Mouse (Mus musculus) gastrocnemius, postnatal 36 days (tissue): ENCODE data around the gene Dbx2. TPM values are rescaled to one million over a fixed set of nuclear protein-coding genes. Genes with fewer than 3 reads are reported as not detected.
A peak's percentile ranks its signal among the peaks of the same experiment; 100 is the strongest.

Source experiments
- DNase-seq, 2 experiments: peaks; one replicate each; pipeline ENCODE4 v3.0.0; 2022
- intact Hi-C: fragments of 180-260 bp; cut with DNase I; formaldehyde crosslinking; loops from one replicate; pipeline ENCODE4 v1.15.1; 2025
- long read RNA-seq, 2 experiments: library from polyadenylated mRNA; stranded (forward); transcript quantifications; one replicate each; pipeline ENCODE4 v2.0.0; 2021
- total RNA-seq, 2 experiments: library from RNA; stranded (reverse); gene quantifications; 2 replicates each; pipeline ENCODE4 v1.2.3; 2021

The Dbx2 gene
- total RNA-seq = not detected
- long read RNA-seq, experiment 1 = 0 reads
- long read RNA-seq, experiment 2 = 0 reads

DNA sequence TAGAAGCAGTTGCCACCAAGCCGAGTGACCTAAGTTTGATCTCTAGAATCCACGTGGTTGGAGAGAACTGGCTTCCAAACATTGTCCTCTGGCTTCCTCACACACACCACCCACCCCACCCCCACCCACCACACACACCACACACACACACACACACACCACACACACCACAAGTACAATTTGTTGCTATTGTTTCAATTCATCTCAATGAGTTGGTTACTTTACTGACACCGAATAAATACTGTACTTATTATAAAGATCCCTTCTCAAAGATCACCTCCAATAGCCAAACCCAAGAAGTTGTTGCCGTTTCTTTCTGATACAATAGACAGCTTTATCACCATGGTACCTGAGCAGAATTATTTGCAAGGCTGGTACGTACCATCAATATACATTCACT, at the start of gene Dbx2:
Gene Dbx2, minus strand, starts transcription at position 101 of the 400 bp plus-strand sequence.
- intact Hi-C loops = no loop called here
- DNase-seq = no peak

DNA sequence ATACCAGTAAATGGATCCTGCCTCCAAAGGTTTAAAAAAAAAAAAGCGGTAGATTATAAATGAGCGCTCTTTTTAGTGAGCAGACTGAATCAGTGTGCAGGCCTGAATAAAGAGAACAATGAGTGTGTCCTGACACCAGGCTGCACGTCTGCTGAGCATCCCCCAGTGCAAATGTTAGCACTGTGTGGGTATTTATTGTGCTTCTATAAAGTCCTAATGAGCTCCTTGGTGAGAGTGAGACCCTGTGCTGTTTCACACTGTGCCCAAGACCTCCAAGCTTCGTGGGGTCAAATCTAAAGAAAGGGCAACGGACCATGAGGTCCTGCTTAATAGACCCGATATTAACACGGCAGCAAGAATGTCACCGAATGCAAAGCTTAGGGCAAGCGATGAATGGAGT, 46.4 kb upstream of the Dbx2 start:
- intact Hi-C loops = no loop called here
- no peak for DNase-seq

DNA sequence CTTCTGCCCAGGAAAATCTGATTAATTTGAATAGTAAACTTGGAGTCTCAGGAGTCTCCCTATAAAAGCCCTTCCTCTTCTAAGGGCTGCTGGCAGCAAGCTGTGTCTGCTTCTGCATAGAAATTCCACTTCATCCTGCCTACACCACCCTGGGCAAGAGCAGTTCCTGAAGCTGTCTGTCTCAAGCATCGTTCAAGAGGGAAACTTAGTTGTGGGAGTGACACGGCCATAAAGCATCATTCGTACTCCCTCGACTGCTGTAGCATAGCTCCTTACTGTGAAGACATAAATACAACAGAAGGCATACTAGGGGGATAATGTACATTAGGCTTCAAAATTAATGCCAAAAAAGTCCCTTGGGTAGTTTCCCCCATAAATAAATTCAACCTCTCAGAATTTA, 45.8 kb upstream of the Dbx2 start:
- intact Hi-C loops = no loop called here
- DNase-seq = no peak

DNA sequence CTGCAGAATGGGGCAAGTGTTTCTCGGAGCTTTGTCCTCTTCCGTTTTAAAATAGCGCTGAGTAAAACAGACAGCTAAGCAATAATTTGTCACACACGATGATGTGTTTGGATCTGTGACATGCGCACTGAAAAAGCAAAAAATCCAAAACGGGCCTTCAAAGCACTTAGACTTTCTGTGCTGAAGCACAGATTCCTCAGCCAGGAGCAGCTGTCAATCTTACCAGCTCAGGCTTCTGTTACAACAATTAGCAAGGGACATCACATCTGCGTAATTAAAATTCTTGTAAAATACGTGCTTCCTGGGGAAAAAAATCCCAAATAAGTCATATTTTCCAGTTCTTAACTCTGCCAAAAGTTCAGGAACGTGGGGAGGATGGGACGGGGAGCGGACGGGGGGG, 43.6 kb upstream of the Dbx2 start:
- DNase-seq = no peak
- intact Hi-C loops = no loop called here

DNA sequence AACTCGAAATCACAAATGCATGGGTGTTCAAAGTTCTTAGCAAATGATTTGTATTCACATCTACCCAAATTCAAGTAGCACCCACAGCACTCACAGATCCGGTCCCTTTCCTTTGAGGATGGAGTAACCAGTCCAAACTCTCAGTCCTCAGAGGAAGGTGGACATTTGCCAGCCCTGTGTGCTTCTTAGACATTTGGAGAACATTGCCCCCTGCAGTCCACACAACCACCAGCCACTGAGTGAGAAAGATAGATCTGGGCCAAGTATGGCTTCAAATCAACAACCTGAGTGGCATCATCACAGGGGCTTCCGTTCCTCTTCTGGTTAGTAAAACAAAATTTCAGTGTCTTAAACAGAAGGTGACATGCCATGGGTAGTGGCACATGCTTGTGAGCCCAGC, 38.0 kb upstream of the Dbx2 start:
- intact Hi-C loops = no loop called here
- no peak for DNase-seq

DNA sequence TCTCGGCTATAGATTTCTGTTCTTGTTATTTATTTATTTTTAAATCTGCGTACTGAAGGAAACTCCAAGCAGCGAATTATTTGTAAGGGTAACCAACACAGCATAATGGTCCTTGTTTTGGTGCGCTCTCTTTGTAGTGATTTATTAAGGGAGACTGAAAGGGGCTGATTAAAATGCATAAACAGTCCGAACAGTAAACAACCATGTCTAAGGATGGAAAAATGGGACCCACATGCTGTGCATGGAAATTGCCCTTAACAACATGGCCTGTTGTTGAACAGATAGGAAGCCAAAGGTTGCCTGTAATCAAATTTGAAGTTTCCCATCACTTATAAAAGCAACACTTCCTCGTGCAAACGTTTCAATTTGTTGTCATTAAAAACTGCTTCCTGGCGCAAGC, 35.8 kb upstream of the Dbx2 start:
- intact Hi-C loops = no loop called here
- no peak for DNase-seq

DNA sequence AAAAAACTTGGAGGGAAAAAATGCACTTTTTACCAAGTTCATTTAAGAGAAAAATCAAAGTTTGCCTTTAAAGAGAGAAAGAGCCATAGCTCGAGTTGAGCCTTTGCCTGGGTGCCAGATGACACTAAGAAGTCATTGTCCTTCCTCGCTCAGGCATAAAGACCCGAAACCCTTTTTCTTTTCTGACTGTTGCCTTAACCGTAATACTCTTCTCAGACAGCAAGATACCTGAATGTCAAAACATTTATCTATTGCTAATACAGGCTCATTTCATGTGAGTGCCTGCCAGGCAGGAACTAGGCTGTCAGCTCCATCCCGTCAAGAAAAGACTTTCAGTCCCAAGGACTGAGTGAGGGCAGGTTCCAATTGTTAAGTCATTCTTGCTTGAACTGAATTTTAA, 35.4 kb upstream of the Dbx2 start:
- intact Hi-C loops = no loop called here
- no peak for DNase-seq

DNA sequence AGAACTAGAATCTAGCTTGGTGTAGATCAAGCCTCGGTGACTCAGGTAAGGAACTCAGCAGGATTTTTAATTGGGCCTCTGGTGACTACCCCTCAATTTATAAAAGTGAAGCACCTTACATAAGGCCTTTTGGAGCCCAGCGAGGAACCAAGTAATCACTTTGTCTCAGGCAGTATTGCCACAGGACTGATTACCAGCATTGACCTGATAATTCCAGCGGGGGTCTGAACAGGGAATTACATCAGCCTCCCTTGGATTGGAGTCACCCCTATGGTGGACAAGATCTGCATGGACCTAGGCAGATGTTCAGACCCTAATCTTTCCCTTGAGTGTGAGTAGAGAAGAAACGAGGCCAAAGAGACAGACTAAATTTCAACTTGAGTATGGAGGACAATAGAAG, 26.9 kb upstream of the Dbx2 start:
- no peak for DNase-seq
- intact Hi-C loops = no loop called here

DNA sequence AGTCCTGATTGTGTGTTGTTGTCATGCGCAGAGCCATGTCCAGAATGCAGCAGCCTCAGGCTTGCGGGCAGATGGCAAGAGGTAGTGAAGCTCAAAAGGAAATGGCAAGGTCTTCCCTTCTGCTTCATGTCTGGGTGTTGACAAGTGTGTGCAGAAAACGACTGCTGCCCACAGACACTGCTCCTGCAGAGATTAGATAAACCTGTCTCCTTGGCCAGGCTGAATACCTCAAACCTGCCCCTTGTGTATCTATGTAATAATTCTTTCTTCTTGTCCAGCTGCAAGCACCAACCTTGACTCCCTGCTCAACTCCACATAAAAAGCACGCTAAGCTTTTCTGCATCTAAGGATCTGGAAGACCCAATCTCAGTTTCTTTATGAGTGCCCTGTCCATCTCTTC, 19.9 kb upstream of the Dbx2 start:
- intact Hi-C loops = no loop called here
- no peak for DNase-seq

DNA sequence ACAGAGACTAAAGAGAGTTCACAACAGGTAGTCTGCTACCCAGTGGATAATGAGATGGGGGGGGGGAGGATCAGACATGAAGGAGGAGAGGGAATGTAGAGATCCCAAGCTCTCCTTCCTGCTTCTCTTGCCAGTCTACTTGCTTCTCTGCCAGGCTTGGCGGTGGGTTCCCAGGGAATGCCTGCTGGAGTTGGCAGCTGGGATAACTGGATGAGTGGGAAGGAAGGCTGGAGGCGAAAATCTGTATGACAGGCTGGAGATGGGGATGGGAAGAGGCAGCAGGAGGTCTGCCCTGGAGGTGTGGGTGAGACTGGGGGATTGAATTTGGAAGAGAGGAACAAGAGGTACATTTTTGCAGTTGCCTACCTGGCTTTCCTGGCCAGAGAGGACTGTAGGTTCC, 19.4 kb upstream of the Dbx2 start:
- intact Hi-C loops = no loop called here

DNA sequence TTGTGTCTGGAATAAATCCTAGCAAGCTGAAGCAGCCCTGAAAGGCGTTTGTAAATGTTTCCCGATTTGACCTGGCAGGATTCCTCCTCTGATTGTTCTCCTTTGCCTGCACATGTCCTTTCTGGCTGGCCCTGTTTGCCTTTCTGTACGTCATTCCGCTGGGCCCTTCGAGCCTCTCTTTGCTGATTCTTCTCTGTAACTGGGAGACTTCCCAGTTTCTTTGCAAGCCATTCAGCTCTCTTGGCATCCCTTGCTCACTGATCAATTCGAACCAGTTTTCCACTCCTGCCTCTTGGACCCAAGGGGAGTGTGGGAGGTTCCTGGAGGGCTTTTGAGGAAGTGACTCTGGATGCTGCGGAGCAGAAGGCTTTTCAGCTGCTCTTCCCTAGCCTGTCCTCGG, 11.4 kb upstream of the Dbx2 start:
- DNase-seq = peak in 1 of 2 experiments; percentile 6
- intact Hi-C loops = no loop called here

More for the DNA sequence above, 19.4 kb upstream of the Dbx2 start:
- no peak for DNase-seq

DNA sequence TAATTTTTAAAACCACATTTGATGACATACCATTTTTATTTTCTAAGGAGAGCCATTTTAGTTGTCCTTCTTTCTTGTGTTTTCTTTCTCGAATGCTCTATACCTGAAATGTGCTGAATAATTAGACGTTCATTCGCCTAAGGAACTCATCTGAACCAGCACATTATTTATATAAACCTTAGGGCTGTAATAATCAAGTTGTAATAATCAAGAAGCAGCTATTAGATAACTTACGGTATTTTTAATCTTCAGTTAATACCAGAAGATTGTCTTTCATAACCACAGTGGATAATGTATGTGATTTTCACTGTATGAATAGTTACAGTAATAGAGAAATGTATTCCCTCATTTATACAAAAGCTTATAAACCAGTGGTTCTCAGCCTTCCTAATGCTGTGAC, 9.2 kb upstream of the Dbx2 start:
- intact Hi-C loops = no loop called here
- no peak for DNase-seq

DNA sequence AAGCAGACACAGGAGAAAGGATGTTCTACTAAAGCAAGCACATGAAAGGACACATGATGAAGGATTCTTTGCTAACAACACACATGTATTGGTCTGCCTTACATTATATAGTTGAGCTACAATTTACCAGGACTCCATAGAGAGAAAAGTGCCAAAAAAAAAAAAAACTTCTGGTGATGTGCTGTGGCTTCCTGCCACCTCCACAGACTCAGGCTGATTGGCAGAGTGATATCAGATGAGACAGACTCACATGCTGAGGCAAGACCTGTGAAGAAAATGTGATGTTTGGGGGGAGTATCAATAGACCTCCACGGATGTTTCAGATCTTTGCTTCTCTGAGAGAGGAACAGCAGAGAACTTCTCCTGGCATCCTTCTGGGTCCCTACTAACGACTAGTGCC, 6.0 kb upstream of the Dbx2 start:
- no peak for DNase-seq
- intact Hi-C loops = no loop called here

DNA sequence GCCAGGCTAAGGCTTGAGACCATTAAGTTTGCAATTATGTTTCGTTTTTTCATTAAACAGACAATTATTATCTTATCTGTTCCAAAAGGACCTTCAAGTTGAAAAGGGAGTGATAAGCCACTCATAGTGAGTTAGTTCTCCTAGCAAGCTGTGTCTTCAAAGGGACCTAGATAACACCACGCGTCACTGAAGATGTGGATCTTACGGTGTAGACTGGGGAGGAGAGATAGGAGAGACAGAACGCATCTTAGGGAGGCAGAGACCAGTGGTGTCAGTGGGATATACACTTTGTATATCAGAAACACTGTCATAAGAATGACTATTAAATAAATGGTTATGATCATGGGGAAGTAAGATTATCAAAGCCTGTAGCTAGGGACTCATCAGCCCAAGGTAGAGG, 4.6 kb upstream of the Dbx2 start:
- intact Hi-C loops = no loop called here
- no peak for DNase-seq

DNA sequence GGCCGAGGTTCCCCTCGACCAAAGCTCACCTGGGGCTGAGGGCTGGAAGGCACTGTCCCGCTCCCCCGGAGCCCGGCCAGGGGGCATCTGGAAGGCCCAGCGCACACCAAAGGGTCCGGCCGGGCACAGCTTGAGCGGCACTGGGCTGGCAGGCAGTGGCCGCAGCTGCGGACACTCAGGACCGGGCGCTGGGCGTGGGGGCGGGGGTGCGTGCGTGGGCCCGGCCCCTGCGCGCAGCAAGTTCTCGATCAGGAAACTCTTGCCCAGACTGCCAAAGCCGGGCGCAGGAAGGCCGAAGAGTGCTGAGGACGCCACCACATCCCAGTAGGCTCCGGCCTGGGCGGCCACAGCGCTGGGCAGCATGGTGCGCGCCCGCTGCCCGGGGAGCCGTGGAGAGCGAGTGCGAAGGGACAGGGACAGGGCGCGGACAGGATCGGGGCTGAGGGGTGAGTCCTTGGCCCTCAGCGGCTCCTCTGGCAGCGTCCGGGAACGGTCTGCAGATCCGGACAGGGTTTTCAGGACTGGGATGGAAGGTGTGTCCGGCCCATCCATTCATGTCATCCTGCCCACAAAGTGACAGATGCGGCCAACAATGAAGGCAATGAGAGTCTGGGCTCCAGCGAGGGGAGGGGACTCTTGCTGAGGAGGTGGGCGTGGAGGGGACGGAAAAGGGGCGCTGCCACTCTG, 1.4 kb downstream of the Dbx2 start:
- DNase-seq = no peak
- intact Hi-C loops = no loop called here

DNA sequence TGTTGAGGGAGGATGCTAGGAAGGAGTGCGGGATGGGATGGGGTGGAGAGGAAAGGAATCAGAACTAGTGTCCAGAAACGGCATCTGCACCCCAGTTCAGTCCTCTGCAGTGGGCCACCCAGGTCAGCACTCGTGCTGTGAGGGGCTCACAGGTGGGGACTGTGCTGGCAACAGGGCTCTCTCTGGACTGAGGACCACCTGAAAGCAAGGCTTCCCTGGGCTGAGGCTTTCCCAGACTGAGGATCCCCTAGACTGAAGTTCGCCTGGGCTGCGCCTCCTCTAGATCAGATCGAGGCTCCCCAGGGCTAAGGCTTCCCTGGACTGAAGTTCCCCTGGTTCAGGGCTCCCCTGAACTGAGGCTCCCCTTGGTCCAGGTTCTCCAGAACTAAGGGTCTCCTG, 1.9 kb downstream of the Dbx2 start:
- DNase-seq = no peak
- intact Hi-C loops = no loop called here

DNA sequence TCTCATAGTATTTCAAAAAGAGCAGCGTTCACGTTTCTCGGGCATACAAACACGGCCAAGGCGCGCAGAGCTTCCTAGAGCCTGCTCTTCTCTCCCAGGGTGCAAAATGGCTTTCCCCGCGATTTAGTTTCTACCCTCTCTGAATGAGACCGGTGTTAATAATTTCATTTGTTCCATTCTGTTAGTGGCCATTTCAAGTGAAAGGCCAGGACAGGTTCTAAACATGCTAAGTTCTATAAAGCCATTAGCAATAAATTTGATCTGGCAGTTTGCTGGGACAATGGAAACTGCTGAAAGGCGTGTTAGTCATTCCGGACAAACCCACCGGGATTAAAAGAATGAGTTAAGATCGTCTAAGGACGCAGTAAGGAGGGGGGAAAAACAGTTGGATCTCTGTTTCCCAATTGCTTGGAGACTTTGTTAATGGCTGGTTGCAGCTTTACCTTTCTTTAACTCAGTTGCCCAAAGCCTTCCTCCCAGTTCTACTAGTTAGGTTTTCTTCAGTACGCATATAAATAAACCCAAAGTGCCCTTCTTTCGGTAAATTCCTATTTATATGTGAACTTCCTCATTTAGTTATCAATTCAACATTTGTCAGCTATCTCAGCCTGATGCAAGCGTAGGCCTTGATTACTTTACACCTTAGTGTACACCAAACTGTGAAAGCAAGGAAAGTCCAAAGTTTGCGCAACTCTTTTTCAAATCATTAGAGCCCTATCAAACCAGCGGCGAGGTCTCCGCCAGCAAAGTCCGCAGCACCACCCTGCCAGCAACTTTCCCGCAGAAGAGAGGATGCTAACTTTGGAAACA, 2.7 kb downstream of the Dbx2 start:
- intact Hi-C loops = no loop called here
- no peak for DNase-seq

DNA sequence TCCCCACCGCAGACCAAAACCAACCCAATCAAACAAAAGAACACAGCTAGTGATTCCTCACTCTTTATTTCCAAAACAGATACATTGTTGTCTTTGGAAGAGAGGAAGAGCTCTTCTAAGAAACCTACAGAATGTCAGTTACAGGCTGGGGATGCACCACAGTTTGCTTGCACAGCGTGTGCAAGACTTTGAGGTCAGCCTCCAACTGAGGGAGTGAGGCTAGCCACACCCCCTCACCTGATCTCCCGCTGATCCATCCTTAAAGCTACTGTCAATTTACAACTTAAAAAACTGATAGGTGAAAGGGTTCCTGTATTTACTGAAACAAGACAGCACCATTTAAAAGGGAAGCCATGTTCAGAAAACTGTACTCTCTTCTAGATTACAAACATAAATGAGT, 3.9 kb downstream of the Dbx2 start:
- intact Hi-C loops = no loop called here
- DNase-seq = no peak

DNA sequence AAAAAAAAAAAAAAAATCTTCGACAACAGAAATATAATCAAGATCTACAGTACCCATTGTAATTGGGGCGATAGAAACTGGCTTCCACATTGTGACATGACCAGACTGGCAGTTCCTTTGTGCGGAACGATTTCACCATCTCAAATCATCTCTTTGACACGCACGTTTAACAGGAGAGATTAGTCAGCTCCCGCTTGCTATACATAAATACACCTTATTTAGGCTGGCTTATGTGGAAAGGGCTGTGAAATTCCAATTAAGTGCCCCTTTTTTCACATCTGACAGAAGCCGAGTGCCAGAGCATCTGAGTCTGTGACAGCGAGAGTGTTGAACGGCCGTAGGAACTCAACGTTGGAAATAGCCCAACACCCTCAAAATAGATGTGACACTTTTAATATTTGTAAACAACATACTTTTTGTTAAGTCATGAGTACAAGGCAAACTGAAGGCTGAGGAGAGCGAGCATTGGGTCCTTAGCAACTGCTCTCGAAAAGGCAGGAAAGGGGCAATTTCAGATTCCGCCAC, 12.2 kb downstream of the Dbx2 start:
- no peak for DNase-seq
- intact Hi-C loops = no loop called here

DNA sequence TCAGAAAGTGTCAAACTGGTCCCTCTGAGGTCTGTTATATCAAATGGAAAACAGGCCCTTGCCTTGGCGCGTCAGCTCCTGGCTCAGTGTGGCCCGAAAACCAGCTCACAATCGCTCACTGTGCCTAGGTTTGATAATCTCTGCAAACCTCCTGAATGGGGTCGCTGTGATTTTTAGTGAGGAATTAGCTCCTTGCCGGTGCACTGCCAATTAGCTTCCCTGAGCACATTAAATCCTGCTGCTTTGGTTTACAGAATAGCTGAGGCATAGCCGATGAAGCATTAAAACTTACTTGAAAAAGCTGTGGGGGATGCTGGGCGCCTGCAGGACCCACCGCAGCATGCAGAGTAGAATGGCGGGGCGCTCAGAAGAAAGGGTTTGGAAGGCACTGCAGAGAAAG, 15.4 kb downstream of the Dbx2 start:
- no peak for DNase-seq
- intact Hi-C loops = no loop called here

DNA sequence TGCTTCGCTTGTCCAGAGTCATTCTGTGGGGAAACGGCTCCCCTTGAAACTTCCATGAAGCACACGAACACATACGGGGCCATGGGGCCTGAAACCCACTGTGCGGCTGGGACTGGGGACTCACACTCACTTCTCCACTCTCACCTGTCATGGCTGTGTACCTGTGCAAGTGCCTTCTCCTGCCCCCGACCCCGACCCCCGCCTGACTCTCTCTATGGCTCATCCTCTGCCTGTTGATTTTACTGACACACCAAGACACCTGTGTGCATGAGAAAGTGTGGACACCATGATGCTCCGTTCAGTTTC, 16.0 kb downstream of the Dbx2 start:
- DNase-seq = no peak
- intact Hi-C loops = no loop called here

DNA sequence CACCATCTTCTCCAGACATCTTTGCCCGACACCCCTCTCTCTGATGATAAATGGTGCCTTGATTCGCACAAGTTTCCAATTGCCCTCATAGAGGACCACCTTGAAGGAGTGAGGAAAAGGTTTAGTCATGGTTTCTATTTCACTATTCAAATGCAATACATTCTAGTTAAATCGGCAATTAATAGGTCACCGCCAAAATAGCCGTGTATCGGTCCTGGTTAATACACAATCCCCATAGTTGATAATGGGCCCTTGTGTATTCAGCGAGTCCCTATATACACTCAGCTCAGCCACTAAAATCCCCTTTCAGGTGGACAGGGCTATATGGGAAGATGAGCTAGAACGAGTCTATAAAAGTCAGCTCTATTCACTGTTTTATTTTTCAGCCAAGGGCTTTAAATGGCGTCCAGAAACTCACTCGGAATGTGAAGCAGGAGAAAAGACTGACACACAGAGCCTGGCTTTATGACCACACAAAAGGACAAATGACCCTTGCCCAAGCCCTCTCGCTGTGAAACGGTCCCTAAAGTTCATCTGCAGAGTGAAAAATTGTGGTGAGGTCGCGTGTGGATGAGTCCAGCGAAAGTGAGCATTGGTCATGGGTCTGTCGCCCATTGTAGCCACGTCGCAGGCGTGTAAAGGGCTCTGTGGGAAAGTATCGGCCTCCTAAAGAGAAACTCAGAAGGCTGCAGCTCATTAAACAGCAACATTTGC, 16.5 kb downstream of the Dbx2 start:
- intact Hi-C loops = no loop called here
- no peak for DNase-seq
